Mouse (Mus musculus) CD4-positive, CD25-positive, alpha-beta regulatory T cell, adult 2 months (primary cell): Measurements from ENCODE around the gene B3gnt2.

Experiments used
- DNase-seq: peaks from one replicate; pipeline ENCODE4 v3.0.0-alpha.2; 2012; ENCODE audit warnings: low read depth, low spot score

Gene B3gnt2

GRCm38 (mm10) chr11:22847732-22848648, 12.8 kb downstream of the B3gnt2 start:
- no peak for DNase-seq

- DNase-seq = no peak
Observed at GRCm38 (mm10) chr11:22846960-22847731, 13.6 kb downstream of the B3gnt2 start.

GRCm38 (mm10) chr11:22846093-22846835, 14.5 kb downstream of the B3gnt2 start:
- DNase-seq = no peak

- DNase-seq = peak; percentile 70
Observed at GRCm38 (mm10) chr11:22844754-22845718, 15.7 kb downstream of the B3gnt2 start.

GRCm38 (mm10) chr11:22839456-22839855, 21.3 kb downstream of the B3gnt2 start:
- peak; percentile 48 for DNase-seq

GRCm38 (mm10) chr11:22838361-22838760, 22.4 kb downstream of the B3gnt2 start:
- no peak for DNase-seq

- peak; percentile 70 for DNase-seq
Observed at GRCm38 (mm10) chr11:22836269-22836668, 24.5 kb downstream of the B3gnt2 start.

- peak; percentile 50 for DNase-seq
Observed at GRCm38 (mm10) chr11:22832600-22832999, 28.2 kb downstream of the B3gnt2 start.

- DNase-seq = no peak
Observed at GRCm38 (mm10) chr11:22831916-22832315, 28.8 kb downstream of the B3gnt2 start.

- DNase-seq = no peak
Observed at GRCm38 (mm10) chr11:22830684-22831083, 30.1 kb downstream of the B3gnt2 start.

- DNase-seq = no peak
Observed at GRCm38 (mm10) chr11:22830179-22830611, 30.6 kb downstream of the B3gnt2 start.

- no peak for DNase-seq
Observed at GRCm38 (mm10) chr11:22828988-22829632, 31.7 kb downstream of the B3gnt2 start.

- DNase-seq = no peak
Observed at GRCm38 (mm10) chr11:22827514-22828080, 33.2 kb downstream of the B3gnt2 start.

- DNase-seq = no peak
Observed at GRCm38 (mm10) chr11:22826665-22827064, 34.1 kb downstream of the B3gnt2 start.

- DNase-seq = no peak
Observed at GRCm38 (mm10) chr11:22826051-22826450, 34.7 kb downstream of the B3gnt2 start.

- no peak for DNase-seq
Observed at GRCm38 (mm10) chr11:22825548-22825947, 35.2 kb downstream of the B3gnt2 start.

- DNase-seq = peak; percentile 40
Observed at GRCm38 (mm10) chr11:22824049-22824705, 36.6 kb downstream of the B3gnt2 start.

GRCm38 (mm10) chr11:22821243-22821642, 39.5 kb downstream of the B3gnt2 start:
- DNase-seq = no peak

GRCm38 (mm10) chr11:22818371-22818770, 42.4 kb downstream of the B3gnt2 start:
- no peak for DNase-seq
